ENCODE assay signal across 30 mouse cellular contexts in the genomic region with DNA sequence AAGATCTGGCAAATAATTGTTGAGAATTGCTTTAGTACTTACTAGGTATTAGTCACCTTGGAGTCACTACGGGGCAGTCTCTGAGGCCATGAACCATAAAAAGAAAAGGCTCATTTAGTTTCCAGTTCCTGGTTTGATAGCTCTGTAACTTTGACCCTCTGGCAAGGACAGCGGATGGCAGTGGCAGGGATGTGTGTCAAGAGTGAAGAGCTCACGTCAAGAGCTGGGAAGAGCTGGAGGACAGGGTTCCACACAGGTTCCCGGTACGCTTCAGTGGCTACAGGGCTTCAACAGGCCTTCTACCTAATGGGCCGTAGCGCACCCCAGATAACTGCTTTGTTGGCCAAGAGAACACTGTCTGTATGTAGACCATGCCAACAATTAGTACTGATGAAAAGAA.
DNase-seq lines count a peak whose midpoint lies in the region; ATAC-seq and TF ChIP-seq lines count a peak whose summit lies in the region.
"Had no signal": no experiment of that assay in that cellular context is flagged by ENCODE, and none has a peak within 500 bp of the region (broad histone marks: within the 10 kb centered on the region; RNA-seq: fewer than 3 reads in every experiment).

No protein-coding gene starts in this region.

- no peaks in the 10 kb centered on the region for H3K36me3 ChIP-seq in kidney, adult 2 months (ENCODE audit: control insufficient read depth, insufficient read depth, low read length)
- H3K36me3 ChIP-seq in intestine, embryonic 16.5 days (ENCODE audit: control insufficient read depth, insufficient read depth, low read length) = no peaks in the 10 kb centered on the region
- H3K36me3 ChIP-seq in kidney, embryonic 14.5 days (ENCODE audit: control insufficient read depth, insufficient read depth, low read length) = no peaks in the 10 kb centered on the region
- H3K36me3 ChIP-seq in neural tube, embryonic 15.5 days = no peaks in the 10 kb centered on the region
- no peaks in the 10 kb centered on the region for H3K36me3 ChIP-seq in hindbrain, embryonic 11.5 days (ENCODE audit: control insufficient read depth, insufficient read depth, low read length)
- H3K36me3 ChIP-seq: embryonic facial prominence, embryonic 13.5 days; forebrain, embryonic 10.5 days; heart, embryonic 12.5 days; limb, embryonic 10.5 days; limb, embryonic 15.5 days; liver, embryonic 15.5 days; midbrain, embryonic 15.5 days had no signal

- no peaks in the 10 kb centered on the region for H3K27me3 ChIP-seq in kidney, adult 2 months (replicated peaks; ENCODE audit: control insufficient read depth, insufficient read depth, low read length)
- no peaks in the 10 kb centered on the region for H3K27me3 ChIP-seq in intestine, embryonic 16.5 days (replicated peaks; ENCODE audit: control insufficient read depth, insufficient read depth, low read length)
- 0 out of 2 replicates have a peak, but pooled peaks cover 2% of the 10 kb centered on the region for H3K27me3 ChIP-seq in kidney, embryonic 14.5 days (ENCODE audit: control insufficient read depth, insufficient read depth, low read length)
- no peaks in the 10 kb centered on the region for H3K27me3 ChIP-seq in neural tube, embryonic 15.5 days (replicated peaks)
- no peaks in the 10 kb centered on the region for H3K27me3 ChIP-seq in hindbrain, embryonic 11.5 days (ENCODE audit: control insufficient read depth, insufficient read depth, low read length)
- H3K27me3 ChIP-seq: embryonic facial prominence, embryonic 13.5 days; forebrain, embryonic 15.5 days; hindbrain, embryonic 15.5 days; limb, embryonic 15.5 days; liver, embryonic 15.5 days; midbrain, embryonic 15.5 days had no signal

- no peak overlapping the region for H3K27ac ChIP-seq in kidney, adult 2 months (ENCODE audit: insufficient read depth, low read depth, low read length)
- H3K27ac ChIP-seq in intestine, embryonic 16.5 days (ENCODE audit: low read length) = no peak overlapping the region
- no peak overlapping the region for H3K27ac ChIP-seq in kidney, embryonic 14.5 days (ENCODE audit: low read depth, low read length)
- H3K27ac ChIP-seq in neural tube, embryonic 15.5 days (replicated peaks) = no peak overlapping the region
- H3K27ac ChIP-seq in hindbrain, embryonic 11.5 days (ENCODE audit: low read depth, low read length) = no peak overlapping the region
- H3K27ac ChIP-seq: embryonic facial prominence, embryonic 13.5 days; forebrain, embryonic 10.5 days; forebrain, embryonic 15.5 days; gastrocnemius, adult 2 months; heart, adult 2 months; hindbrain, embryonic 15.5 days; limb, embryonic 10.5 days; limb, embryonic 15.5 days; liver, embryonic 15.5 days; midbrain, embryonic 15.5 days had no signal

- H3K4me2 ChIP-seq in intestine, embryonic 16.5 days (ENCODE audit: low read depth, low read length) = no peak overlapping the region
- H3K4me2 ChIP-seq in kidney, embryonic 14.5 days (replicated peaks; ENCODE audit: low read depth, low read length) = no peak overlapping the region
- no peak overlapping the region for H3K4me2 ChIP-seq in neural tube, embryonic 15.5 days
- H3K4me2 ChIP-seq in hindbrain, embryonic 11.5 days (replicated peaks; ENCODE audit: low read depth, low read length) = no peak overlapping the region
- H3K4me2 ChIP-seq: embryonic facial prominence, embryonic 13.5 days; forebrain, embryonic 15.5 days; heart, embryonic 12.5 days; hindbrain, embryonic 15.5 days; limb, embryonic 15.5 days; liver, embryonic 15.5 days; lung, embryonic 14.5 days; midbrain, embryonic 15.5 days had no signal

- 41% methylated on average over 7 of the region's 7 CpGs for whole genome bisulfite sequencing in kidney, adult 2 months
- WGBS in intestine, embryonic 16.5 days = 86% methylated on average over 7 of the region's 7 CpGs
- WGBS in kidney, embryonic 14.5 days = 40% methylated on average over 7 of the region's 7 CpGs
- 81% methylated on average over 7 of the region's 7 CpGs for WGBS in neural tube, embryonic 15.5 days
- WGBS in hindbrain, embryonic 11.5 days = 87% methylated on average over 7 of the region's 7 CpGs

- DNase-seq in kidney, adult 2 months = peak; percentile 42
- DNase-seq in kidney, postnatal 10 days = no peak
- DNase-seq in kidney, postnatal 36 days = peak; percentile 27 to 29
- no peak for DNase-seq in heart, postnatal 25 days (ENCODE audit: low spot score)
- no peak for DNase-seq in hindbrain, embryonic 11.5 days (ENCODE audit: low spot score)
- DNase-seq: adrenal gland, postnatal 10 days; cerebellum, adult 11 months; gastrocnemius, adult 2 months; layer of hippocampus, postnatal 36 days; lung, embryonic 14.5 days; lung, postnatal 14 days; right cerebral cortex, postnatal 25 days; spleen, adult 18-20 months; thymus, adult 2 months had no signal

- TF ChIP-seq CTCF in kidney, adult 2 months (conservative IDR thresholded peaks at IDR 0.05; ENCODE audit: insufficient read depth, insufficient read length, low read depth, low read length) = no peak

- H3K9ac ChIP-seq in intestine, embryonic 16.5 days (ENCODE audit: low read depth, low read length) = no peak overlapping the region
- H3K9ac ChIP-seq in kidney, embryonic 14.5 days (ENCODE audit: low read depth, low read length) = no peak overlapping the region
- no peak overlapping the region for H3K9ac ChIP-seq in neural tube, embryonic 15.5 days (replicated peaks)
- H3K9ac ChIP-seq in hindbrain, embryonic 11.5 days (ENCODE audit: low read depth, low read length) = no peak overlapping the region
- H3K9ac ChIP-seq: embryonic facial prominence, embryonic 13.5 days; forebrain, embryonic 15.5 days; heart, embryonic 12.5 days; hindbrain, embryonic 15.5 days; limb, embryonic 15.5 days; liver, embryonic 15.5 days; lung, embryonic 14.5 days; midbrain, embryonic 15.5 days had no signal

- no peaks in the 10 kb centered on the region for H3K9me3 ChIP-seq in intestine, embryonic 16.5 days (ENCODE audit: control insufficient read depth, low read length)
- H3K9me3 ChIP-seq in kidney, embryonic 14.5 days (ENCODE audit: control insufficient read depth, low read length) = no peaks in the 10 kb centered on the region
- H3K9me3 ChIP-seq in neural tube, embryonic 15.5 days (replicated peaks) = no peaks in the 10 kb centered on the region
- H3K9me3 ChIP-seq in hindbrain, embryonic 11.5 days (ENCODE audit: control insufficient read depth, low read length) = no peaks in the 10 kb centered on the region
- H3K9me3 ChIP-seq: embryonic facial prominence, embryonic 13.5 days; forebrain, embryonic 10.5 days; forebrain, embryonic 15.5 days; heart, embryonic 12.5 days; hindbrain, embryonic 15.5 days; limb, embryonic 10.5 days; limb, embryonic 15.5 days; liver, embryonic 15.5 days; midbrain, embryonic 15.5 days had no signal

- TF ChIP-seq POLR2A in kidney, adult 2 months (IDR thresholded peaks at IDR 0.05; ENCODE audit: low read depth, low read length) = no peak

- ATAC-seq in intestine, embryonic 16.5 days = peak; percentile 67; the same call in 1 of the 2 replicates
- ATAC-seq in kidney, embryonic 14.5 days (ENCODE audit: low FRiP score, low TSS enrichment) = peak; percentile 52; the same call in 1 of the 2 replicates
- ATAC-seq in neural tube, embryonic 15.5 days (ENCODE audit: low FRiP score) = no peak
- ATAC-seq in hindbrain, embryonic 11.5 days (ENCODE audit: low FRiP score) = no peak
- ATAC-seq: activated CD4-positive, CD25-positive, alpha-beta regulatory T cell, adult 4 months; CD4-positive, CD25-positive, alpha-beta regulatory T cell, adult 4 months; forebrain, embryonic 15.5 days; inflammation-experienced regulatory T-cells, adult 6 months; midbrain, embryonic 15.5 days had no signal

- intact Hi-C loops in heart, postnatal 25 days (cut with DNase I) = no loop called here

- H3K4me1 ChIP-seq in kidney, adult 2 months (ENCODE audit: control insufficient read depth, insufficient read depth, low read length) = no peaks in the 10 kb centered on the region
- H3K4me1 ChIP-seq in intestine, embryonic 16.5 days (ENCODE audit: control insufficient read depth, insufficient read depth, low read length) = peaks cover 3% of the 10 kb centered on the region; the same call in 1 of the 2 replicates
- H3K4me1 ChIP-seq in kidney, embryonic 14.5 days (ENCODE audit: control insufficient read depth, insufficient read depth, low read length) = no peaks in the 10 kb centered on the region
- no peaks in the 10 kb centered on the region for H3K4me1 ChIP-seq in neural tube, embryonic 15.5 days
- no peaks in the 10 kb centered on the region for H3K4me1 ChIP-seq in hindbrain, embryonic 11.5 days (replicated peaks; ENCODE audit: control insufficient read depth, insufficient read depth, low read length)
- H3K4me1 ChIP-seq: embryonic facial prominence, embryonic 13.5 days; forebrain, embryonic 10.5 days; hindbrain, embryonic 15.5 days; limb, embryonic 10.5 days; liver, embryonic 15.5 days; midbrain, embryonic 15.5 days had no signal

- no peak overlapping the region for H3K4me3 ChIP-seq in kidney, adult 2 months (ENCODE audit: insufficient read depth, low read depth, low read length)
- H3K4me3 ChIP-seq in intestine, embryonic 16.5 days (ENCODE audit: low read length) = no peak overlapping the region
- H3K4me3 ChIP-seq in kidney, embryonic 14.5 days (ENCODE audit: low read length) = no peak overlapping the region
- no peak overlapping the region for H3K4me3 ChIP-seq in neural tube, embryonic 15.5 days (replicated peaks)
- no peak overlapping the region for H3K4me3 ChIP-seq in hindbrain, embryonic 11.5 days (ENCODE audit: low read depth, low read length)
- H3K4me3 ChIP-seq: embryonic facial prominence, embryonic 13.5 days; forebrain, embryonic 10.5 days; forebrain, embryonic 15.5 days; gastrocnemius, adult 2 months; heart, adult 2 months; heart, embryonic 12.5 days; hindbrain, embryonic 15.5 days; limb, embryonic 10.5 days; limb, embryonic 15.5 days; liver, embryonic 15.5 days; midbrain, embryonic 15.5 days had no signal

Comparison
In these comparisons a context has a peak if more than half of its experiments do, and no peak if none do; other contexts are left out.
1. DNase-seq: peak in kidney, adult 2 months (single experiment) and kidney, postnatal 36 days (2 of 2); none in kidney, postnatal 10 days (single experiment), heart, postnatal 25 days (single experiment) and hindbrain, embryonic 11.5 days (single experiment).
2. ATAC-seq: peak in intestine, embryonic 16.5 days (single experiment) and kidney, embryonic 14.5 days (single experiment); none in neural tube, embryonic 15.5 days (single experiment) and hindbrain, embryonic 11.5 days (single experiment).